Mouse (Mus musculus): ENCODE measurements at regions not wholly inside any gene's neighbourhood (a gene's known extent, or its start where the extent isn't known, plus 50 kb on each side); places are given as distances from the start of the nearest gene placed in this dataset.

DNA sequence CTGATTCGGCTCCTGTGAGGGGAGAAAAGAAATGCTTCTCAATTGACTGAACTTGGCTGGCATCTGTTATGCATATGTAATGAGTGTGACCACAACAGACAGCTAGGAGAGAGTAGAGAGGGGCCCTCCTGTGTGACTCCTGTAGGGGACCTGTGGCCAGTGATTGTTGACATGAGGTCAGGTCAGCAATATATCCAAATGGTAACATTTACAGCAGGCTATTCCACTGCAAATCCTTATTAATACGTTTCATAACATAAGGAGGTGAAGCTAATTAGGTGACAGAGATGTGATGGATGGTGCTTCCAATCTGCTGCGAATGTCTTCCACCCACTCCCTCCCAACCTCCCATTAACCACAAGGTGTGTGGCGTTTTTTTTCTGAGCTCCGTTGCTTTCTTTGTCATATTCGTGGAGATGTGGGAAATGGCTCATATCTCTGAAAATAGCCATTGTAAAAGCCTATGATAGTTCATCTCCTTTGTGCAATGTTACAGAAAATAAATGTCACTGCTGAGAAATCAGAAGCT, 309.5 kb downstream of the Irx1 start:
- DNase-seq (ENCODE audit: low spot score in 2 of 2) = no peak

DNA sequence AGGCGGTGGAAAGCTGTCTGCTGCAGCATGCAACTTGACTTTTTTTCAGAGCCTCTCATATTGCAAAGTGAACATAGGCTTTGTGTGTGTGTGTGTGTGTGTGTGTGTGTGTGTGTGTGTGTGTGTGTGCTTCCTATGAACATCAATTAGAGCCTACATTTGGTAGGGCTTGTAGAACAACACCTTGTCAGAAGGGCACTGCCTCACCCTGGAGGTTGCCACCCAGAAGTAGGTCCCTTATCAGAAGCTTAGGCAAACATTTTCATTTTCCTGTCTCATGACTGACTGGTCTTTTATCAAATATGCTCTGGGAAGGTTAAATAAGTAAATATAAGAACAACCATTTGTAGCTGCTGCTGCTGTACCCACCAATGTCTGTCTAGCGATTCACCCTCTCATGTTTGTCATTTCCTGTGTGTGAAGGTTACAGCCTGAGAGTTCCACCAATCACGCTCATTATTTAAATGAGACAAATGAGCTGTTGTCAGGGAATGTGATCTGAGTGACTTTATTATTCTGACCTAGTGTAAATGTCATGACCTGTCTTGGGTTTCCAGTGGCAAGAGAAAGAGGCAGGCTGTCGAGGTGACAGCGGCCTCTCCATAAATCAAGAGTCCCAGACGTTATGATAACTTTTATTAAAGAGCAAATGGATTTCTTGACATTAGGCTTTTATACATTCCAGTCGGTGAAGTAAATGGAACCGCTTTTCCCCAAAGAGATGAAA, 310.1 kb downstream of the Irx1 start:
- no peak for DNase-seq (ENCODE audit: low spot score in 2 of 2)

DNA sequence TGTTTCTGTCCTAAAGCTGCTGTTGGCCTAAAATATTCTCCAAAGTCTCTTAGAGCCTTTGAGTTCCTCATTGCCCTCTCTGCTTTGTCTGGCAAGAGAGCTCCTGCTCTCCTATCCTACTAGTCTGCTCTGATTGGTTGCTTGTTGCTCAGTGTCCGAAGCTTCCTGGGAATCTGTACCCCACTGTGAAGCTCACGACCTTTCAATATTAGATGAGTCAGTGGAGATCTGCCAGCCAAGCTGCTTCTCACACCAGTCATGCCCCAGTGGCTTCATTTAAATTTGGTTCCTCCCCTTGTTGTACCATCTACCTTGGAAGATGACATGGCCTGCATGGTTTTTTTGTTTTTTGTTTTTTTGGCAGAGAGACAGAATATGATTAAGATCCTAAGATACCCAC, 313.6 kb downstream of the Irx1 start:
- DNase-seq (ENCODE audit: low spot score in 2 of 2) = no peak

DNA sequence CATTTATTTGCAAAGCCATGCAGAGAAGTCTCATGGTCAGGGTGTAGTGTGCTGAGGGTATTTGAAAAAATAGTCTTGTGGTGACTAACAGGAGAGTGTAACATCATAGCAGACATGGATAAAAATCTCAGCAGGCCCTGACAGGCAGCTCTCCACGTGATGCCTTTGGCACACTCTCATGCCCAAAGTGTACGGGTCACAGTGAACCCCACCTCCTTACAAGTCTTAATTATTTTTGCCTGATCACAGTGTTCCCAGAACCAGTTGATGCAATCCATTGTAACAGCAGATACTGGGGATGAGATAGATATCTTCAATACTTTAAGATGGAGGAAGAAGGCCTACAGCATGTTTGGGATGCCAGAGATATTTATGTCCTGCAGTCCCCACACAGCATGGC, 314.5 kb downstream of the Irx1 start:
- no peak for DNase-seq (ENCODE audit: low spot score in 2 of 2)

DNA sequence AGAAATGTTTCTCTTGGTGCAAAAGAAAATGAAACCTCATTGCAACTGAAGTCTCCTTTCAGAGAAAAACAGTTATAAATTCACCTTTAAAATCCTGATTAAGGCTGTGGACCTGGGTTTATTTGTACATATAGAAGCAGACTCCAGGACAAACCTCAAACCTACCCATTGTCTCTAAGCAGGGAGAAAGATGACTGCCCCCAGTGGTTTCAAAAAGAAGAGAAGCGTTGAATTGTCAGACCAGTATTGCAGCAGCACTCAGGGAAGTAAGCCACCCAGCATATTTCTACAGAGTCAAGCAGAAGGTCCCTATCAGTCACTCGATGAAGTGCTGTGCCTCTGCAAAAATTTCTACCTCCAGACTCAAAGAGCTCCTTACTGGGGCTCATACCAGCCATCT, 332.1 kb downstream of the Irx1 start:
- no peak for DNase-seq (ENCODE audit: low spot score in 2 of 2)

DNA sequence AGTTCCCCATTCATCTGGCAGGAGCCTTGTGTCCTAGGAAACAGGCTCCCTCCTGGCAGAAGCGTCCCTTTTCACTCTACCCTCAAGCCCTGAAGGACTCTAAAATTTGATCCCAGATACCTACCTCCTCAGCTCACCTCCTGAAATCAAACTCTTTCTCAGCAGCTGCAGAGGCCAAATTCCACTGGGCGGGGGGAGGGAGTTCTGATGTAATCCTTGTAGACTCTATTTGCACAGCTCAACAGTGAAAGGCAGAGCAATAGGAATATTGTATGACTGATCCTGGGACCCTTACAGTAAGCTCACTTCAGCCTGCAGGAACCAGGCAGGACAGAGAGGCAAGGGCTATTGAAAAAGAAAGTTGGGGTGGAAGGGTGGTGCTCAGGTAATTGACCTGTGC, 346.3 kb downstream of the Irx1 start:
- DNase-seq (ENCODE audit: low spot score in 2 of 2) = no peak

DNA sequence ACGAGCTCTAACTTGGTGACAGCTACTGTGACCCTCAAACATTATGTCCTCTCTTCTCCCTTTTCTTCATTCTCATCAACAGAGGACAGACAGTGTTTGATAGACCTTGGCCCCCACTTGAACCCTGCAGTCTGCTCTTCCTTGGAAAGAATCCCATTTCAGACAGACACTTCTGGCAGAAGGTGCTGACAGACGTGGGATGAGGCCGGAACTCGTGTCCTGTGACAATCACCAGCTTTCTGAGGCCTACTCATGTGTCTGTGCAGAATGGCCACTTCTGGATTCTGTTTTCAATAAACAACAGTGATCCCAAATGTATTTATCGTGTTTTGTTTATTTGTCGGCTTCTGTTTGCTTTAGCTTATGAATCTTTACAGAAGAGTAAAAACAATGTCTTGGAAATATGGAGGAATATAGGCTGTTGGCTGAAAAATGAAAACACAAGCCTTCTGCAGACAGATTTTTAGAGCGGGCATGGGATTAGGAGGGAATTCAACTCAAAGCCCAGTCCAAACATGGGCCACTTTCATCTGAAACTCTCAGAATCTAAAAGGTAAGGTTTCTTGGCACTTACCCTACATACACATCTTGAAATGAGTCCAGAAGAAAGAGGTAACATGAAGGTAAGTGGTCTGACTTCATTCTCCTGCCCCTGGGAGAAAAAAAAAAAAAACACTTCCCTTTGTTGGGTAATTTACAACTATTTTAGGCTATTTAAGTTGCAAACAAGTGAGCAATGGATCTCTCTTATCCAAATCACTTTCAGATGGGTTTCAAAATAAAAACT, 350.9 kb downstream of the Irx1 start:
- no peak for DNase-seq (ENCODE audit: low spot score in 2 of 2)

DNA sequence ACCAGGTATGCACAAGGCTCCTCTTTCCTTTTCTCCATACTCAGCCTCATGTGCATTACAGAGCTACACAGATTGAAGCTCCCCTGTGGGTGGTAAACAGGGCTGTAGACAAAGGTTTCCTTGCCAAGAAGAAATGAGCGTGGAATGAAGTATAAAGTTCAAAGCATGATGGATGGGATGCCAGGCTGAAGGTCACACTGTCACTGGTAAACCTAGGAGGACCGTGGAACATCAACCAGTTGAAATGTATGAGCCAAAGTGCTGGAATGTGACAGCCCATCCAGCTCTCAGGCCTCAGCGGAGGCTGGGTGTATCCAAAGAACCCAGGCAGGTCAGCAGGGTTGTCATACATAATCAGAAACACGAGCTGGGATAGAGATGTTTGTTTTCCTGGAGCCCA, 381.0 kb downstream of the Irx1 start:
- DNase-seq (ENCODE audit: low spot score in 2 of 2) = no peak

DNA sequence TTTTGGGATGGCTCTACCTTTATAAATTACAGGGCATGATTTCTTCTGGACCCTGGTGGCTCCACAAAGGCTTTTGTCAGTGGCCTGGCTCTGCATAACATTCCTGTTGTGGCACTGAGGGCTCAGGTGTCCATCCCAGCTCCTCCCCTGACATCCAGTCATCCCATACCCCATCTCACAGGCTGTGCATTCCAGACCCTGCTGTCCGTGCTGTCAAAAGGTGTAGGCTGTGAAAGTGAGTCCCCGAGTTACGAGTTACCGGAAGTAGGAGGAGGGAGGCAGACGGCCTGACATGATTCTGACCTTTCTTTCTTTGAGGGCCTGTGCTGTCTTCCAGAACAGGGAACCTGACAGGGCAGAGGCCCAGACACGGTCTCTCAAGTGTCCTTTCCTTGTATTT, 397.6 kb downstream of the Irx1 start:
- no peak for DNase-seq (ENCODE audit: low spot score in 2 of 2)

DNA sequence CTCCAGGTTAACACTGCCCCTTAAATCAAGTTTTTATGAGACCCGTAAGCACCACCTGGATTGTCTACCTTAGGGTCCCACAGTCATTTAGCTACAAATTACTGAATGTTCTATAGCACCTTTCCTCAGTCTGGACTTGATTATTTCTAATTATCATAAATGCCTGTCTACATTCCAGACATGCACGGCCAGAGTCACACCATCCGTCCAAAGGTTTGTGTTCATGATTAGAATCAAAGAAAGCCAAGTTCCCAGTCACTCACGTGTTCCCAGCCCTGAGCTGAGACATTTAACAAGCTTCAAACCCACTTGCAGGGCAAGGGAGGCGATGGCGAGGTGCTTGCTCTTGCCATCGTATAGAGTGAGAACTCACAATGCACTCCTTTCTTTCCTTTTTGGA, 398.1 kb downstream of the Irx1 start:
- no peak for DNase-seq (ENCODE audit: low spot score in 2 of 2)

DNA sequence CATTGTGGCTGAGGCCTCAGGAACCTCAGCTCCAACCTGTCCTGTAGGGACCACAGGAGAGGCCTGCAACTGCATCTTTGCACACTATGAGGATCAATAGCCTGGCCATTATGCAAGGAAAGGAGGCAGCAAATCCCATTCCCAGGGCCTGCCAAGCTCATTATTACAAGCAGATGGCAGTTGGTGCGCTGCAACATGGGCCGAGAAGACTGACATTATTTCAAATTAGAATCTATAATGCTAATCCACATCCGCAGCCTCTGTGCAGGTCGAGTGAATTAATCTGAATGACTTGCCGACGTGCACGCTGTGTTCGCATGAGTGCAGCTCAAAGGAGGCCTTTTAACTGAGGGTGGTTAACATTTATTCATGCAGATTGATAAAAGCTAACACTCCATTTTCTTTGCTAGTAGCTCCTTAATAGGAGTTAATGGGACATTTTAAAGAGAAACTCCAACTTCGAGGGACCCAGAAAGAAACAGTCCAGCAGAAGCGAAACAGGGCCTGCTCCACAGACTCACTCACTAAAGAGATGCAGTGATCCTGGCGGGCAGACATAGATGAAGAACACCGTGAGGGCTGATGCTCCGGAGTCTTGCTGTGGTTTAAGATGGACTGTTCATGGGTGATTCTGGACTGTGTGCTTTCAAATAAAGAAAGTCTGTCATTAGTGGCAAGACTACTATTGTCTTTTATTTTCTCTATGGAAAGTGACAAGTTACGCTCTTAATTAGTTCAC, 404.9 kb downstream of the Irx1 start:
- DNase-seq (ENCODE audit: low spot score in 2 of 2) = no peak

DNA sequence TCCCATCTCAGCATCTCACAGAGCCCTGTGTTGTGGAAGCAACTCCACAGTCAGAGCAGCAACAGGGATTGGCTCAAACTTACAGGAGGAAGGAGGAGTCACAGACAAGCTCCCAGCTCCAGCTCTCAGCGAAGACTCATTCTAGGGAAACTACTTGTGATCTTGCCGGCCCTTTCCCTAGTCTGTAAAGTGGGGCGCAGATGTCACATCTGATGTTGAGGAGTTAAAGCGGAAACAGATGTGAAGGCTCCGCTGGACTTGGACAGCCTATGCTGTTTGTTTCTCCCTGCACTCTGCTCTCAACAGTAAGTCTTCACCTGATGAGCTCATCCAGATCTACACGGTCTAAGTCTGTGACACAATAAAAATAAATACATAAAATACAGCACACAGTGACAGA, 408.1 kb downstream of the Irx1 start:
- no peak for DNase-seq (ENCODE audit: low spot score in 2 of 2)

DNA sequence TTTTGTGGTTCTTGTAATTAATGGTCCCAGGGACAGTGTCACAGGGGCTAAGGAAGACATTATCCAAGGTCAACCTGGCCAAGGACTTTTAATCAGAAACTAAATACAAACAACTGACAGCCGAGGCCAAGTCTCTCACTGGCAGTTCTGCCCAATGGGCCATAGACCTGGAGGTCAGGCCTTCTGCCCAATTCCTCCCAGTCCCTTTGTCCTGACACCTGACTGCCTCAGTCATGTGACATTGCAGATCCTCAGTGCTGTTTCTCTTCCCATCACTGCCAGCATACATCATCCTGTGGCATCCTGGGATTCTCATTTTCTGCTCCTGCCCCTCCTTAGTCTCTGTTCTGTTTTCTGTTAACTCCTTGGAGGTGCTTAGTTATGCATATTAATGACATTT, 413.4 kb downstream of the Irx1 start:
- no peak for DNase-seq (ENCODE audit: low spot score in 2 of 2)

DNA sequence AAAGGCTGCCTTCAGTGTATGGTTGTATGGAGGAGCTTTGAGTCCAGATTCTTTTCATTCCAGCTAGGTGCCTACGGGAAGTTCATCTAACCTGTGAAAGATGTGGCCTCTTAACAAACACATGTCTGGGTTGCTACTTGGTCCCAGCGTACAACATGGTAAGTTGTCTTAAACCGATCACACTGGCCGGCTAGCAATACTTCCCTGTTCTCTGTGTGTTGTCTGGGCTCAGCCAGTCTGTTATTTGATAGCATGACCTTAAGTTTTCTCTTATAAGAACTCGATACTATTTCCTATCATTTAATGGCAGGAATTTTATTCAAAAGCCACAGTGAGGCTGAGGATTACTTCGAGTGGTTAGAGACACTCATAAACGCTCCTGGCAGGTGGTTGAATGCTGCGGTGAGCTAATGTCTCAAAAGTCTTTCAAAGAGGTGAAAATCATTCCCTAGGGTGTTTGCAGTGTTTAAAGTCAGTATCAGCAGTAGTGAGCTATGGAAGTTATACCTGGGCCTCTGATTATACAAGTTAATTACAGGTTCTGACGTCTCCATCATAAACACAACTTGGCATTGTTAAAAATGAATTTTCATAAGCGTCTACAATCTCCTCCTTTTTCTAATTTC, 414.2 kb downstream of the Irx1 start:
- no peak for DNase-seq (ENCODE audit: low spot score in 2 of 2)

DNA sequence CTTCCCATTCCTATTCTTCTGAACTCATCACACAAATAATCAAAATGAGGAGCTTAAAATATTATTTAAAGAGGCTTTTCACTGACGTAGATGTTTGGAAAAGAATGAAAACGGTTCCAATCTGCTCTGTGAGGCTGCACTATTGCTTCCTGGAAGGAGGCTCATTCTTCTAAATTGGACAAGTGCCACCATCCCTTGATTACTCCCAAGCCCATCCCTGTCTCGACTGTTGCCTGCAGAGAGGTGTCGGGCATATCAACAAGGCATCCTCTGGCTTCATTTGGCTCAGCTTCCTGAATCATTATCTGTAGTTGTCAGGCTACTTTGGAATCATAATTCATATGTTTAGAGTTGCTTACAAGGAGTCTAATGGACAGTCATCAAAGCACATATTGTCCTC, 425.3 kb downstream of the Irx1 start:
- no peak for DNase-seq (ENCODE audit: low spot score in 2 of 2)

DNA sequence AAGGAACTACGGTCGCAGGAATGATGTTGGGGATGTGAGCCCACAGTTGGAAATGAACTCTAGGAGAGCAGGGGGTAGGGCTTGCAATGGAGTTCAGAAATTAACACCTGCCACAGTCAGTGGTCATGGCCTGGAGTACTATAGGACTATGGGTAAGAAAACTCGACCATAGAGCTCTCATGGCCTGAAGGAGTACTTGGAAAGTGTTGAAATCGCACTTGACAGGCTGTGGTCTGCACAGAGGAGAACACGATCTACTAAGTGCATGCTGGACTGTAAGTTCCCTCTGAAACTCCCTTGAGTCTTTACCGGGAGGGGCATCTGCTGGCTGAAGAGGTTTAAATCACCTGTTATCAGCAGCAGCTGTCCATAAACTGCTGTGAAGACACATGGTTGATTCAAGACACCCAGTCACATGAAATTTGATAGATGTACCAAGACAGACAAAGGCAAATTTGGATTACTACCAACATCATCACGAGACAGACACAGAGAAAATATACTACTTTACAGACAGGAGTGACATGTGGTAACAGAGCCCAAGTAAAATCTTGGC, 430.6 kb downstream of the Irx1 start:
- DNase-seq (ENCODE audit: low spot score in 2 of 2) = no peak

DNA sequence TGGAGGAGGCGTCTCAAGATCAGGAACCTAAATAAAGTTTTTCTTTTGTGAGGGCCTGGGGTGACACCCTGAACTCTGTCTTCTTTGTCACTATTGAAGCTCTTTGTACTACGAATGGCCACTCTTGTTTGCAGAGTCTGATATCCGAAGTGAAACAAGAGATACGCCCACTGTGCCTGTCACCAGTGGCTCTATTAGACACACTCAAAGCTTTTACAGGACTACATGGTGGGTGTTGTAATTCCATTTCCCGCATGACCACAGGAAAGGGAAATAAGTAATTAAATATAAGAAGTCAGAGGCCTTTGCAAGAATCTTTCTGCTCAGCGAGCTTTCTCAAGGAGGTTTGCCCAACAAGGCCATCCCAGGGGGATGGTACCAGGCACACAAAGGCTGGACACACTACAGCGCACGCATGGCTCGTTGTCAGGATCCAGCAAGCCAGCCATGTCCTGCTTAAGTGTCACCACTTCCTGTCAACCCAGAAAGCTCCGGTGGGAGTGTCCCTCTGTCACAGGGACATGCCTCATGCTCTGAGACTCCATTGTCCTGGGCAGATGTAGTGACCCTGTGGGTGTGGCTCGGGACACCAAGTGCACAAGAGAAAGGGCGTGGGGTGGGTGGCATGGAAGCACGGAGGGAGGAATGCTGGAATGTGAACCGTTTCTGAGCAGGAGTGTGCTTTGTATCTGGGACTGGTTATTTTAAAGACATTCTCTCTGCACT, 434.0 kb downstream of the Irx1 start:
- DNase-seq (ENCODE audit: low spot score in 2 of 2) = no peak

DNA sequence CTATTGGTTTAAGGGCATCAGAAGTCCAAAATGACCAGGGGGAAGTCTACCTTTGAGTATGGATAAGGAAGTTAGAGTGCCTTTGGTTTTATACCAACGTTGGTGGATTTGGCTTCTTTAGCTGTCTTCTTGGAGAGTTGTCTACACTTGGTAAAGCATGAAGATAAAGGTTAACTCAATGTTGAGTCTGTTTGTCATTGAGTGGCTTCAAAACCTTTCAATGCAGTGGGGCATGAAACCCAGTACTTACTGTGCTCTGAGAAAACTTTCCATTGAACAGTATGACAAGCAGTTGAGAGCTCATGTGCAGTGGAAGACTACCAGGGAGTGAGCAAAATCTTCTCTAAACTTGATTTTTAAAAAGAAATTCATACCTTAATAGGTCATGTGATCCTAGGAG, 445.7 kb downstream of the Irx1 start:
- no peak for DNase-seq (ENCODE audit: low spot score in 2 of 2)

DNA sequence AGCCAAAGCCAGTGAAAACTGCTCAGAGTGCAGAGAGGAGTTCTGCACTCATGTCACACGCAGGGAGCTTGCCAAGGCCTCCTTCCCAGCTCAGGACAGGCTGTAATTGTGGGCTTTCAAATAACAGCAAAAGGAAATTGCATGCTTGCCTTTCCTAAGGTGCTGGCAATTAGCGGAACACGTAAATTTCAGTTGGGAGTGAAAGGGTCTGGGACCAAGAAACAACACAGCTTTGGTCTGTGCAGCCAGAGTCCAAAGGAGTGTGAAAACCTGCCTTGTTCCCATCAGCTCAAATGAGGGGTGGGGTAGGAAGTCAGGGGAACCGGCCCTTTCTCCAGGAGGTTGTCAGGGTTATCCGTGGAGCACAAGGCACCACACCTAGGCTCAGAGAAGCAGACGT, 450.3 kb downstream of the Irx1 start:
- DNase-seq (ENCODE audit: low spot score in 2 of 2) = peak in 1 of 2 experiments; percentile 27

DNA sequence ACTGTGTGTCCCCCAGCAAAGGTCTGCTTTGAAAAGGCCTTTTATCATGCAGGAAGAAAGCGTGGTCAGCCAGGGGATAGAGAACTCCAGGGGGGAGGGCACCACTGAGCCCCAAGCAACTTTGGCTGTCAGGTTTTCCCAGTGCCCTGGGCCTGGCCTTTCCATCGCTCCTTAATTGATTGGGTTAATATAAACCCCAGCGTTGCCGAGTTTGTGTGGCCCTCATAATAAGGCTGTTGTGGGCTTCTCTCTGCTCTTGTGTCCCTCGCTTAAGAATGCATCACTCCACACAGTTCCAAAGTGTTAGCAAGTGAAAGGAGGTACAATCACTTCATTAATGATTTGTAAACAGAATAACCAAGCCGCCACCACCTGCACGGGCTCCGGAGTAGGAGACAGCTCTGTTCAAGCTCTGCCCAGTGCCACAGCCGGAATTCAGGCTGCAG, 455.5 kb downstream of the Irx1 start:
- DNase-seq (ENCODE audit: low spot score in 2 of 2) = peak; percentile 53 to 61

DNA sequence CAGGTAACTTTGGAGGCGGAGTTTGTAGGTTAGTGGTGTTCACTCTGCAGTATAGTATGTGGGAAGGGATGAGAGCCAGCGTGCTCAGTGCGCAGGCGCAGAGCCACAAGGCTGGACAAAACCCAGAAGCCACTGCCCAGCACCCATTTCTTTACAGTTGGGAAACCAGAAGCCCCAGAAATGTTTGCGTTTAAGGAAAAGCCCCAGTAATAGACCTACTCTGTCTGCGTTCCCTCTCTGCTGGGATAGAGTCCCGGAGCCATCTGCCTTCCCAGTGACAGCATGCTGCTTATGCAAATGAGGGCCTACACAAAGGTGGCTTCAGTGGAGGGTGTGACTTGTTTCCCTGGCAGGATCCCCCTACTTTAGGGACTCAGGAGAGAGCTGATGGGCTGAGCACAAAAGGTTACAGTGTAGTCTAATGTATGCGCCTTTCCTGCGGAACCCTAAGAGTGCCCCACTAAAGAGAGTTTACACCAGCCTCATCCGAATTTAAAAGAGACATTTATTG, 456.0 kb downstream of the Irx1 start:
- peak; percentile 72 to 78 for DNase-seq (ENCODE audit: low spot score in 2 of 2)
